Mouse (Mus musculus) megakaryocyte, embryonic 14.5 days (primary cell): ENCODE results near the gene Tmem219.

Experiments used
- FLI1 ChIP-seq: IDR thresholded peaks from 2 replicates; pipeline ENCODE4 v1.6.1; 2012; ENCODE audit warnings: low read length, inconsistent platforms, mixed read lengths
- GATA1 ChIP-seq: IDR thresholded peaks from 3 replicates; pipeline ENCODE4 v1.6.1; 2012; ENCODE audit warnings: mixed read lengths, low read length, inconsistent platforms, borderline replicate concordance

GRCm38 (mm10) chr7:126949403-126949792 lies 26.7 kb upstream of the Tmem219 start, which contains the start of gene Asphd1:
- TF ChIP-seq GATA1 (no peak), FLI1 (no peak)
